8 mouse cellular contexts compared by ENCODE assay signal in the genomic region with DNA sequence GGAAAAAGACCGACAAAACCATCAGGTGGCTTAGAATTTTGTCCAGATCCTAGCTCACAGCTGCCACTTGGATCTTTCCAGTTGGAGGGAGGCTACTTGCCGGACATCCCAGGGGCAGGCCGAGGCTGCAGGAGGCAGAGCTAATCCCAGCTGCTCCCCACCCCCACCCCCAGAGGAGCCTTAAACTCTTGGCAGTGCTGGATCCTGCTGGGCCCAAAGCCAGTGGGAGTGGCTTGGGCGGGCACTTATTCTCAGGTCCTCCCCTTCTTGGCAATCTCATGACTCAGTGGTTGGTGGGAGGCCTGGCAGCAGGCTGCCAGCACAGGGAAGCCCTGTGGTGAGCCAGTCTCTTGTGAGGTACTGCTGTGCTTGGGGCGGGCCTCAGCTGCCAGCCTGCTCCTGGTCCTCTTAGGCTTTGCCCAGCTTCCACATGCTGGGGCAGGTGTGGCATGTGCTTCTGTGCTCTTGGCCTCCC. TPM values are rescaled to one million over a fixed set of nuclear protein-coding genes. Genes with fewer than 3 reads are reported as not detected.
A peak's percentile ranks its signal among the peaks of the same experiment; 100 is the strongest.
DNase-seq lines count a peak whose midpoint lies in the region; ATAC-seq and TF ChIP-seq lines count a peak whose summit lies in the region.

No protein-coding gene starts in this region.

- no peak overlapping the region for H3K4me3 ChIP-seq in bone marrow macrophage, adult 2 months (ENCODE audit: insufficient read depth, low read length)
- no peak overlapping the region for H3K4me3 ChIP-seq in forebrain, embryonic 12.5 days (replicated peaks)
- no peak overlapping the region for H3K4me3 ChIP-seq in heart, embryonic 16.5 days (ENCODE audit: low read length)
- H3K4me3 ChIP-seq in liver, embryonic 14.5 days (ENCODE audit: insufficient read depth in 1 of 2, low read depth in 2 of 2, low read length in 2 of 2), result no peak overlapping the region
- no peak overlapping the region for H3K4me3 ChIP-seq in neural tube, embryonic 13.5 days

- peak; percentile 75 for ATAC-seq in forebrain, embryonic 12.5 days (ENCODE audit: low FRiP score)
- ATAC-seq in heart, embryonic 16.5 days (replicated peaks; ENCODE audit: extremely low read depth, insufficient read depth, low FRiP score), result peak; percentile 90
- 0 out of 2 replicates have a peak, but pooled peaks have one; percentile 29 for ATAC-seq in liver, embryonic 14.5 days (ENCODE audit: insufficient read depth)
- peak; percentile 85 for ATAC-seq in neural tube, embryonic 13.5 days (ENCODE audit: low read depth)

- TF ChIP-seq EP300 in liver, embryonic 14.5 days (IDR thresholded peaks at IDR 0.05; ENCODE audit: low read depth), result no peak

- peaks cover 54% of the 10 kb centered on the region for H3K4me1 ChIP-seq in bone marrow macrophage, adult 2 months (ENCODE audit: control insufficient read depth, insufficient read depth, low read length)
- H3K4me1 ChIP-seq in forebrain, embryonic 12.5 days, result peaks cover 67% of the 10 kb centered on the region
- peaks cover 27% of the 10 kb centered on the region for H3K4me1 ChIP-seq in heart, embryonic 16.5 days (ENCODE audit: control insufficient read depth, insufficient read depth, low read length)
- peaks cover 0 to 3% of the 10 kb centered on the region in 2 experiments; a peak in 1 of 4 replicates for H3K4me1 ChIP-seq in liver, embryonic 14.5 days (replicated peaks; ENCODE audit: control insufficient read depth in 2 of 2, insufficient read depth in 2 of 2, low read length in 1 of 2)
- H3K4me1 ChIP-seq in neural tube, embryonic 13.5 days (replicated peaks), result peaks cover 99% of the 10 kb centered on the region

- H3K4me2 ChIP-seq in forebrain, embryonic 12.5 days, result no peak overlapping the region
- H3K4me2 ChIP-seq in heart, embryonic 16.5 days (ENCODE audit: low read depth, low read length), result no peak overlapping the region
- no peak overlapping the region for H3K4me2 ChIP-seq in liver, embryonic 14.5 days (ENCODE audit: low read depth)
- H3K4me2 ChIP-seq in neural tube, embryonic 13.5 days, result no peak overlapping the region

- no peaks in the 10 kb centered on the region; the same call in 1 of the 2 replicates for H3K36me3 ChIP-seq in forebrain, embryonic 12.5 days (replicated peaks)
- no peaks in the 10 kb centered on the region for H3K36me3 ChIP-seq in heart, embryonic 16.5 days (ENCODE audit: control insufficient read depth, insufficient read depth)
- no peaks in the 10 kb centered on the region for H3K36me3 ChIP-seq in liver, embryonic 14.5 days (replicated peaks; ENCODE audit: control insufficient read depth, insufficient read depth, low read depth)
- peaks cover 9% of the 10 kb centered on the region; the same call in 1 of the 2 replicates for H3K36me3 ChIP-seq in neural tube, embryonic 13.5 days

- WGBS in forebrain, embryonic 12.5 days, result 15% methylated on average over 5 of the region's 5 CpGs
- WGBS in heart, embryonic 16.5 days, result 11% methylated on average over 5 of the region's 5 CpGs
- 42% methylated on average over 5 of the region's 5 CpGs for WGBS in liver, embryonic 14.5 days (ENCODE audit: insufficient replicate concordance)
- WGBS in neural tube, embryonic 13.5 days, result 9% methylated on average over 5 of the region's 5 CpGs

- peak; percentile 94 for DNase-seq in 3T3-L1 (ENCODE audit: low read depth, low spot score)
- DNase-seq in kidney, postnatal 14 days, result peak; percentile 94
- no peak for DNase-seq in liver, embryonic 14.5 days (ENCODE audit: low read depth in 3 of 3, low spot score in 3 of 3)
- DNase-seq in urinary bladder, postnatal 36 days (ENCODE audit: low spot score in 2 of 2), result peak; percentile 80 to 91

- TF ChIP-seq CTCF in bone marrow macrophage, adult 2 months (IDR thresholded peaks at IDR 0.05; ENCODE audit: low read depth, low read length), result no peak
- TF ChIP-seq CTCF in liver, embryonic 14.5 days (IDR thresholded peaks at IDR 0.05; ENCODE audit: low read depth), result no peak

- H3K9ac ChIP-seq in forebrain, embryonic 12.5 days, result no peak overlapping the region
- H3K9ac ChIP-seq in heart, embryonic 16.5 days (ENCODE audit: low read length), result no peak overlapping the region
- no peak overlapping the region for H3K9ac ChIP-seq in liver, embryonic 14.5 days (replicated peaks)
- H3K9ac ChIP-seq in neural tube, embryonic 13.5 days, result no peak overlapping the region

- no peaks in the 10 kb centered on the region for H3K27me3 ChIP-seq in forebrain, embryonic 12.5 days
- no peaks in the 10 kb centered on the region for H3K27me3 ChIP-seq in heart, embryonic 16.5 days (ENCODE audit: control insufficient read depth, insufficient read depth, low read length)
- no peaks in the 10 kb centered on the region for H3K27me3 ChIP-seq in liver, embryonic 14.5 days (ENCODE audit: control insufficient read depth, insufficient read depth, low read length)
- no peaks in the 10 kb centered on the region for H3K27me3 ChIP-seq in neural tube, embryonic 13.5 days

- peak overlapping the region; percentile 94 for H3K27ac ChIP-seq in bone marrow macrophage, adult 2 months (ENCODE audit: insufficient read depth, low read depth, low read length)
- peak overlapping the region; percentile 68 for H3K27ac ChIP-seq in forebrain, embryonic 12.5 days
- H3K27ac ChIP-seq in heart, embryonic 16.5 days (ENCODE audit: low read length), result peak overlapping the region; percentile 30; the same call in 1 of the 2 replicates
- no peak overlapping the region for H3K27ac ChIP-seq in liver, embryonic 14.5 days
- peak overlapping the region; percentile 81 for H3K27ac ChIP-seq in neural tube, embryonic 13.5 days (replicated peaks)

- TF ChIP-seq POLR2A in bone marrow macrophage, adult 2 months (IDR thresholded peaks at IDR 0.05; ENCODE audit: borderline replicate concordance, low read depth, low read length), result no peak

- no peaks in the 10 kb centered on the region for H3K9me3 ChIP-seq in forebrain, embryonic 12.5 days
- no peaks in the 10 kb centered on the region for H3K9me3 ChIP-seq in heart, embryonic 16.5 days (replicated peaks; ENCODE audit: control insufficient read depth, low read length)
- no peaks in the 10 kb centered on the region for H3K9me3 ChIP-seq in liver, embryonic 14.5 days (ENCODE audit: control insufficient read depth, low read length)
- no peaks in the 10 kb centered on the region for H3K9me3 ChIP-seq in neural tube, embryonic 13.5 days

RNA-seq across cellular contexts. Expression of a gene that starts 10.8 kb away (rescaled TPM):
- polyA plus RNA-seq in bone marrow macrophage, adult 2 months (2012; ENCODE audit: insufficient read depth, insufficient read length, missing spikeins), result 30.6 and 37.0 TPM in 2 replicates
- polyA plus RNA-seq in forebrain, embryonic 12.5 days (2016; fragmentation: Nextera tagmentation; extraction: Ambion mirVana), result 55.2 and 62.6 TPM in 2 replicates
- 21.2 and 22.3 TPM in 2 replicates for polyA plus RNA-seq in heart, embryonic 16.5 days (2015; fragmentation: Nextera tagmentation; extraction: Ambion mirVana)
- polyA plus RNA-seq in liver, embryonic 14.5 days (2012; rRNA removed), result 2.0 and 2.1 TPM in 2 replicates
- 1.5 and 2.1 TPM in 2 replicates for polyA plus RNA-seq in liver, embryonic 14.5 days (2014; fragmentation: Nextera tagmentation; extraction: Ambion mirVana)
- polyA plus RNA-seq in neural tube, embryonic 13.5 days (2015; fragmentation: Nextera tagmentation; extraction: Ambion mirVana), result 86.3 and 90.7 TPM in 2 replicates

RNA-seq across cellular contexts. Expression of a gene that starts 17.8 kb away (rescaled TPM):
- polyA plus RNA-seq in bone marrow macrophage, adult 2 months (2012; ENCODE audit: insufficient read depth, insufficient read length, missing spikeins), result 5.1 and 8.2 TPM in 2 replicates
- polyA plus RNA-seq in forebrain, embryonic 12.5 days (2016; fragmentation: Nextera tagmentation; extraction: Ambion mirVana), result 0.61 and 0.64 TPM in 2 replicates
- polyA plus RNA-seq in heart, embryonic 16.5 days (2015; fragmentation: Nextera tagmentation; extraction: Ambion mirVana), result 1.3 and 1.4 TPM in 2 replicates
- polyA plus RNA-seq in liver, embryonic 14.5 days (2012; rRNA removed), result not detected in 2 replicates
- polyA plus RNA-seq in liver, embryonic 14.5 days (2014; fragmentation: Nextera tagmentation; extraction: Ambion mirVana), result not detected in 2 replicates
- polyA plus RNA-seq in neural tube, embryonic 13.5 days (2015; fragmentation: Nextera tagmentation; extraction: Ambion mirVana), result 2.6 and 4.0 TPM in 2 replicates

RNA-seq across cellular contexts. Expression of a gene that starts 27.0 kb away (rescaled TPM):
- 16.0 and 18.4 TPM in 2 replicates for polyA plus RNA-seq in bone marrow macrophage, adult 2 months (2012; ENCODE audit: insufficient read depth, insufficient read length, missing spikeins)
- 0.32 TPM in 2 replicates for polyA plus RNA-seq in forebrain, embryonic 12.5 days (2016; fragmentation: Nextera tagmentation; extraction: Ambion mirVana)
- polyA plus RNA-seq in heart, embryonic 16.5 days (2015; fragmentation: Nextera tagmentation; extraction: Ambion mirVana), result 0.43 and 1.1 TPM in 2 replicates
- polyA plus RNA-seq in liver, embryonic 14.5 days (2012; rRNA removed), result 0.31 and 0.52 TPM in 2 replicates
- 0.15 and 0.29 TPM in 2 replicates for polyA plus RNA-seq in liver, embryonic 14.5 days (2014; fragmentation: Nextera tagmentation; extraction: Ambion mirVana)
- polyA plus RNA-seq in neural tube, embryonic 13.5 days (2015; fragmentation: Nextera tagmentation; extraction: Ambion mirVana), result 1.6 and 1.7 TPM in 2 replicates

RNA-seq across cellular contexts. Expression of a gene that starts 39.5 kb away (rescaled TPM):
- not detected in 2 replicates for polyA plus RNA-seq in bone marrow macrophage, adult 2 months (2012; ENCODE audit: insufficient read depth, insufficient read length, missing spikeins)
- not detected in 2 replicates for polyA plus RNA-seq in forebrain, embryonic 12.5 days (2016; fragmentation: Nextera tagmentation; extraction: Ambion mirVana)
- polyA plus RNA-seq in heart, embryonic 16.5 days (2015; fragmentation: Nextera tagmentation; extraction: Ambion mirVana), result 0.30 TPM in 1 of 2 replicates, not detected in the other
- 0.10 and 0.19 TPM in 2 replicates for polyA plus RNA-seq in liver, embryonic 14.5 days (2012; rRNA removed)
- 0.39 TPM in 1 of 2 replicates, not detected in the other for polyA plus RNA-seq in liver, embryonic 14.5 days (2014; fragmentation: Nextera tagmentation; extraction: Ambion mirVana)
- polyA plus RNA-seq in neural tube, embryonic 13.5 days (2015; fragmentation: Nextera tagmentation; extraction: Ambion mirVana), result not detected in 2 replicates

RNA-seq across cellular contexts. Expression of a gene that starts 55.8 kb away (rescaled TPM):
- 23.7 and 24.9 TPM in 2 replicates for polyA plus RNA-seq in bone marrow macrophage, adult 2 months (2012; ENCODE audit: insufficient read depth, insufficient read length, missing spikeins)
- 58.0 and 58.1 TPM in 2 replicates for polyA plus RNA-seq in forebrain, embryonic 12.5 days (2016; fragmentation: Nextera tagmentation; extraction: Ambion mirVana)
- polyA plus RNA-seq in heart, embryonic 16.5 days (2015; fragmentation: Nextera tagmentation; extraction: Ambion mirVana), result 52.0 and 52.7 TPM in 2 replicates
- 19.8 and 20.2 TPM in 2 replicates for polyA plus RNA-seq in liver, embryonic 14.5 days (2012; rRNA removed)
- 21.4 and 24.6 TPM in 2 replicates for polyA plus RNA-seq in liver, embryonic 14.5 days (2014; fragmentation: Nextera tagmentation; extraction: Ambion mirVana)
- 52.7 and 56.2 TPM in 2 replicates for polyA plus RNA-seq in neural tube, embryonic 13.5 days (2015; fragmentation: Nextera tagmentation; extraction: Ambion mirVana)

Comparison
In these comparisons a context has a peak if more than half of its experiments do, and no peak if none do; other contexts are left out.
1. DNase-seq: peak in 3T3-L1 (single experiment), kidney, postnatal 14 days (single experiment) and urinary bladder, postnatal 36 days (2 of 2); none in liver, embryonic 14.5 days (0 of 3).
2. ATAC-seq: peak in every context shown above with its lines; median percentile 90 in heart, embryonic 16.5 days; 85 in neural tube, embryonic 13.5 days; 75 in forebrain, embryonic 12.5 days; 29 in liver, embryonic 14.5 days.